Mouse (Mus musculus): ENCODE results near the gene Arhgap23. TPM values are rescaled to one million over a fixed set of nuclear protein-coding genes. Genes with fewer than 3 reads are reported as not detected.
A peak's percentile ranks its signal among the peaks of the same experiment; 100 is the strongest.

Gene Arhgap23
- polyA plus RNA-seq, 1 experiment from 2014 or later = 4.2 TPM

GRCm38 (mm10) chr11:97394146-97394545 is 21.2 kb upstream of the Arhgap23 start:
- H3K4me2 ChIP-seq = no peak overlapping the region
- WGBS = 86% methylated on average over 11 of the region's 11 CpGs
- H3K4me1 ChIP-seq = no peaks in the 10 kb centered on the region
- no peak for ATAC-seq (ENCODE audit: low FRiP score)
- no peaks in the 10 kb centered on the region for H3K9me3 ChIP-seq
- no peak overlapping the region for H3K9ac ChIP-seq
- no peak overlapping the region for H3K4me3 ChIP-seq (replicated peaks)
- H3K27ac ChIP-seq = no peak overlapping the region
- peaks cover 70% of the 10 kb centered on the region for H3K36me3 ChIP-seq (replicated peaks)
- H3K27me3 ChIP-seq = no peaks in the 10 kb centered on the region

- Histone ChIP-seq H3K27me3 (peaks cover 14% of the 10 kb centered on the region), H3K36me3 (replicated peaks) (peaks cover 31% of the 10 kb centered on the region), H3K9ac (no peak overlapping the region), H3K4me2 (no peak overlapping the region), H3K4me1 (peaks cover 22% of the 10 kb centered on the region), H3K27ac (no peak overlapping the region), H3K4me3 (replicated peaks) (no peak overlapping the region), H3K9me3 (no peaks in the 10 kb centered on the region)
- ATAC-seq (ENCODE audit: low FRiP score) = no peak
- 78% methylated on average over 2 of the region's 2 CpGs for WGBS
Measured at GRCm38 (mm10) chr11:97398506-97398905, 16.8 kb upstream of the Arhgap23 start.

- H3K9ac ChIP-seq = no peak overlapping the region
- peaks cover 20% of the 10 kb centered on the region for H3K27me3 ChIP-seq
- H3K9me3 ChIP-seq = no peaks in the 10 kb centered on the region
- peak overlapping the region; percentile 63 for H3K4me2 ChIP-seq
- peak overlapping the region; percentile 34 for H3K4me3 ChIP-seq (replicated peaks)
- peaks cover 16% of the 10 kb centered on the region for H3K36me3 ChIP-seq (replicated peaks)
- H3K4me1 ChIP-seq = peaks cover 35% of the 10 kb centered on the region
- peak; percentile 60 for ATAC-seq (ENCODE audit: low FRiP score)
- 0 out of 2 replicates have a peak overlapping the region, but pooled peaks have one; percentile 70 for H3K27ac ChIP-seq
- 3% methylated on average over 23 of the region's 23 CpGs for WGBS
Measured at GRCm38 (mm10) chr11:97399958-97400710, 15.2 kb upstream of the Arhgap23 start.

- 0 out of 2 replicates have a peak, but pooled peaks have one; percentile 19 for ATAC-seq (ENCODE audit: low FRiP score)
- H3K27me3 ChIP-seq = peaks cover 30% of the 10 kb centered on the region
Measured at GRCm38 (mm10) chr11:97401082-97401481, 14.3 kb upstream of the Arhgap23 start.

GRCm38 (mm10) chr11:97401686-97402435 is 13.5 kb upstream of the Arhgap23 start:
- H3K4me1 ChIP-seq = peaks cover 51% of the 10 kb centered on the region
- H3K4me2 ChIP-seq = no peak overlapping the region
- no peak for ATAC-seq (ENCODE audit: low FRiP score)
- no peak overlapping the region for H3K4me3 ChIP-seq (replicated peaks)
- H3K27me3 ChIP-seq = peaks cover 37% of the 10 kb centered on the region
- H3K27ac ChIP-seq = peak overlapping the region; percentile 70; the same call in 1 of the 2 replicates
- no peaks in the 10 kb centered on the region for H3K9me3 ChIP-seq
- H3K36me3 ChIP-seq (replicated peaks) = peaks cover 3% of the 10 kb centered on the region
- WGBS = 79% methylated on average over 3 of the region's 3 CpGs
- H3K9ac ChIP-seq = no peak overlapping the region

More at GRCm38 (mm10) chr11:97401082-97401481, 14.3 kb upstream of the Arhgap23 start:
- Histone ChIP-seq H3K9me3 (no peaks in the 10 kb centered on the region), H3K9ac (peak overlapping the region; percentile 18; the same call in 1 of the 2 replicates), H3K36me3 (replicated peaks) (peaks cover 6% of the 10 kb centered on the region), H3K4me1 (peaks cover 45% of the 10 kb centered on the region), H3K27ac (peak overlapping the region; percentile 70), H3K4me2 (peak overlapping the region; percentile 63), H3K4me3 (replicated peaks) (no peak overlapping the region)
- 19% methylated on average over 6 of the region's 6 CpGs for WGBS

- H3K9ac ChIP-seq = no peak overlapping the region
- 11% methylated on average over 2 of the region's 2 CpGs for WGBS
- no peak overlapping the region for H3K4me2 ChIP-seq
- no peaks in the 10 kb centered on the region for H3K9me3 ChIP-seq
- H3K36me3 ChIP-seq (replicated peaks) = peaks cover 3% of the 10 kb centered on the region
- no peak overlapping the region for H3K27ac ChIP-seq
- peaks cover 46% of the 10 kb centered on the region for H3K27me3 ChIP-seq
- peaks cover 52% of the 10 kb centered on the region for H3K4me1 ChIP-seq
- no peak for ATAC-seq (ENCODE audit: low FRiP score)
- H3K4me3 ChIP-seq (replicated peaks) = no peak overlapping the region
Measured at GRCm38 (mm10) chr11:97402746-97403145, 12.6 kb upstream of the Arhgap23 start.

- Histone ChIP-seq H3K27ac (no peak overlapping the region; the same call in 1 of the 2 replicates), H3K4me2 (peak overlapping the region; percentile 99), H3K4me3 (replicated peaks) (peak overlapping the region; percentile 67), H3K9me3 (no peaks in the 10 kb centered on the region), H3K36me3 (replicated peaks) (peaks cover 3% of the 10 kb centered on the region; the same call in 1 of the 2 replicates), H3K27me3 (peaks cover 50% of the 10 kb centered on the region), H3K9ac (peak overlapping the region; percentile 71; the same call in 1 of the 2 replicates), H3K4me1 (peaks cover 52% of the 10 kb centered on the region)
- ATAC-seq (ENCODE audit: low FRiP score) = no peak
- 50% methylated on average over 8 of the region's 8 CpGs for WGBS
Measured at GRCm38 (mm10) chr11:97403614-97404183, 11.6 kb upstream of the Arhgap23 start.

- Histone ChIP-seq H3K4me2 (peak overlapping the region; percentile 99), H3K9ac (peak overlapping the region; percentile 71), H3K9me3 (no peaks in the 10 kb centered on the region), H3K4me1 (peaks cover 52% of the 10 kb centered on the region), H3K27me3 (peaks cover 50% of the 10 kb centered on the region), H3K4me3 (replicated peaks) (peak overlapping the region; percentile 67), H3K27ac (peak overlapping the region; percentile 36; the same call in 1 of the 2 replicates), H3K36me3 (replicated peaks) (no peaks in the 10 kb centered on the region)
- 2% methylated on average over 32 of the region's 61 CpGs for WGBS
- peak; percentile 51 for ATAC-seq (ENCODE audit: low FRiP score)
Measured at GRCm38 (mm10) chr11:97404184-97404760, 11.1 kb upstream of the Arhgap23 start.

GRCm38 (mm10) chr11:97404761-97405190 is 10.6 kb upstream of the Arhgap23 start:
- peaks cover 52% of the 10 kb centered on the region for H3K4me1 ChIP-seq
- WGBS = 4% methylated on average over 11 of the region's 11 CpGs
- peaks cover 50% of the 10 kb centered on the region for H3K27me3 ChIP-seq
- H3K9me3 ChIP-seq = no peaks in the 10 kb centered on the region
- H3K27ac ChIP-seq = 0 out of 2 replicates have a peak overlapping the region, but pooled peaks have one; percentile 36
- ATAC-seq (ENCODE audit: low FRiP score) = peak; percentile 31
- H3K36me3 ChIP-seq (replicated peaks) = no peaks in the 10 kb centered on the region
- H3K4me3 ChIP-seq (replicated peaks) = peak overlapping the region; percentile 67
- H3K9ac ChIP-seq = peak overlapping the region; percentile 71
- peak overlapping the region; percentile 99 for H3K4me2 ChIP-seq

- Histone ChIP-seq H3K36me3 (replicated peaks) (no peaks in the 10 kb centered on the region), H3K9ac (no peak overlapping the region), H3K4me1 (peaks cover 43% of the 10 kb centered on the region), H3K27ac (no peak overlapping the region), H3K9me3 (no peaks in the 10 kb centered on the region), H3K4me3 (replicated peaks) (no peak overlapping the region), H3K4me2 (peak overlapping the region; percentile 13; the same call in 1 of the 2 replicates), H3K27me3 (peaks cover 50% of the 10 kb centered on the region)
- WGBS = 61% methylated on average over 10 of the region's 10 CpGs
- ATAC-seq (ENCODE audit: low FRiP score) = no peak
Measured at GRCm38 (mm10) chr11:97406094-97406951, 9.0 kb upstream of the Arhgap23 start.

- H3K4me2 ChIP-seq = no peak overlapping the region
Measured at GRCm38 (mm10) chr11:97407456-97407855, 7.9 kb upstream of the Arhgap23 start.

More at GRCm38 (mm10) chr11:97407456-97407855, 7.9 kb upstream of the Arhgap23 start:
- H3K36me3 ChIP-seq (replicated peaks) = no peaks in the 10 kb centered on the region
- ATAC-seq (ENCODE audit: low FRiP score) = no peak
- peaks cover 44% of the 10 kb centered on the region for H3K4me1 ChIP-seq
- no peaks in the 10 kb centered on the region for H3K9me3 ChIP-seq
- peaks cover 46% of the 10 kb centered on the region for H3K27me3 ChIP-seq
- H3K9ac ChIP-seq = no peak overlapping the region
- no peak overlapping the region for H3K4me3 ChIP-seq (replicated peaks)
- WGBS = 76% methylated on average over 3 of the region's 3 CpGs
- H3K27ac ChIP-seq = no peak overlapping the region
